Mouse (Mus musculus): ENCODE data around the gene Ncf1. TPM values are rescaled to one million over a fixed set of nuclear protein-coding genes. Genes with fewer than 3 reads are reported as not detected.

Ncf1 gene
- total RNA-seq (2021) (1 to 10 TPM; 8.9 to 9.2 TPM), polyA plus RNA-seq (2012; rRNA removed) (15.7 and 16.9 TPM in 2 replicates)
- long read RNA-seq, partial matches to known transcripts = 0 of 5 reads
- long read RNA-seq, other reads (novel, unspliced or antisense) = 0 of 5 reads

DNA sequence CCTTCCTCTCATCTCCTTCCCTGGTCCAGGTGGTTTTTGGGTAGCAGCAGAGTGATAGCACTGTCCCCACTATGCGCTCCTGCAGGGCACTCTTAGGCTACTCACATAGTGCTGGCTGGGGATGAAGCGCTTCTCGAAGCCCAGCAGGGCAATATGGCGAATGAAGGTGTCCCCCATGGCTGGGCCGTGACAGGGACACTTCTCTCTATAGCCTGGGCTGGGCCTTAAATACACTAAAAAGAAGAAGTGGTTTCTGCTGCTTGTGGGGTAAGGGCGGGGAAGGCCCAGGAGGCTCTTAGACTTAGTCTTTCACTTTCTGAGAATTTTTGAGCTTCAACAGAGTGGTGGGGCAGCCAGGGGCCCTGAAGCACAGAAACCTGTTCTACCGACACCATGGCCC is at the start of gene Ncf1:
Ncf1 (minus strand) TSS at position 235 of the 400 bp plus-strand sequence.
- DNase-seq = no peak

DNA sequence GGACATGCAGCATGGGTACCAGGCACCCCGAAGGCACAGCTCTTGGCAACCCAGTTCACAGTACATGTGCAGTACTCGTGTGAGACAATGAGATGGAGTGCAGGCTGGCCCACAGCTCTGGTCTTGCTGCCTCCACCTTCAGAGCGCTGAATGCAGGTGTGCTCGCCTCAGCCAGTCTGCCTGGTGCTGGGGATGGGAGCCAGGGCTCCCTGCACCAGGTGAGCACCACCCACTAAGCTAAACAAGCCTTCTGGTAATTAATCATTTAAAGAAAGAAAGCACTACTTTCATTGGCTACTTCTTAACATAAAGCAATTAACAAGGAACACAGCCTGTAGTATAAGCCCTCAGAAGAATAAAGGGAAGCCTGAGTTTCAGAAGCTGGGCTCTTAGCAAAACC is 47.7 kb upstream of the Ncf1 start:
- DNase-seq = no peak

DNA sequence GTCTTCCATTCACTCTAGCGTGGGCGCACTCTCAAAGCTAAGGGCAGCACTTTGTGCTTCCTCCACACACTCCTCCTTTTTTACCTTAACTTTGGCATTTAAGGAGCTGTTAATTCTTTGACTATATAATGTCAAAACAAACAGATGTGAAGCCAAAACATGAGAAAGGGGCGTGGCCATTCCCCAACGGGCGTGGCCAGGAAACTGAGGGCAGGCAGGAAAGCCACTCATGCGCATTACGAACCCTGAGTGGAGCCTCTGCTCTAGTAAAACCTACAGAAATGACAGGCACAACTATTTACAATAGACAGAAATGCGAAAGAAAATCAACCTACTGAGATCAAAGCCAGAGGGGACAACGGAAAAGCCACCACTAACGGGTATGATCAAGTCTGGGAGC is 46.1 kb upstream of the Ncf1 start:
- DNase-seq = no peak

DNA sequence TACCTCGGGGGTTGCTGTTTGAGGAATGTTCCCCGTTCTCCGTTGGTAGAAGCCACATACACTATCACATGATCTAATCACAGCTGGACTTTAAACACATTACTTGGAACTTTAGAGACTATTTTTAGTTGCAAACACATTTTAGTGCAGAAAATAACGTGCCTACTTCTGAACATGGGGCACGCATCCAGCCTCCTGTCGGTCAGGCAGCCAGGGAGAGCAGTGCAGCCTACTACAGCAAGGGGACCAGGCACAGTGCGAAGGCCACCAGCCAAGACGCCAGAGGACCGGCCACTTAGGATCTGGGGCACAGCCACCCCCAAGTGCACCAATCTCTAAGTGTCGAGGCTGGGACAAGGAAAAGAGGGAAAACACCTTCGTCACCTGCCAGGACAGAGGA is 45.6 kb upstream of the Ncf1 start:
- DNase-seq = no peak

DNA sequence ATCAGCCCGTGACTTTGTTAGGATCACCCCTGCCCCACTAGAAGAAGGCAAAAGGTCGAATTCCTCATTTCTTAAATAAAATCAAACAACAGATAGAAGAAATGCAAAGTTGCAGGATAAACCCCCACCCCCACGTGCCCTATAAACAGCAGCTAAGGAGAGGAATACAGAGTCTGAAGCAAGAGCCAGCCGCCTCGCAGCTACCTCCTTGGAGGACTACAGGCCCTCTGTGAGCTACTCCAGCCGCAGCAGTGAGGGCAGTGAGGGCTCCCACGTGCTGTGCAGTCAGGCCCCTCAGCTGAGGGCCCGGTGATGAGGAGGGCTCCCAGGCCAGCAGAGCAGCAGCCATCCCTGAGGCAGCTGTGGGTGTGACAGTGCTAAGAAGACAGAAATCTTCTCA is 44.3 kb upstream of the Ncf1 start:
- no peak for DNase-seq

DNA sequence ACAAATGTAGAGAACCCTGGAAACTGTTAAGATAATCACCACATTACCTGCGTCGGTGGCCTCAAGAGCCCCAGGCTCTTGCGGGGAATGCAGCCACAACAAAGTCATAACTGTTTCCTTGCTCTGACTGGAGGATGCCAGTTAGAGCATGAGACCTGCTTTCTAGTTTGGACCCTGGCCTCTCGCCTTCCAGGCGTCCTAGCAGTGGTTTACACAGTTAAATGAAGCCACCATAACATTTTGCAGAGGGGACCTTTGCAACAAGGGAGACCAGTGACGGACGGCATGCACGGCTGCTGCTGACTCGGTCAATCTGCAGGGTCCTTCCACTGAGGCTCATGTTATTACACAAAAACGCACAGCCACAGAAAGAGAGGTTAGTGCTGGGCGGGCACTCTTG is 43.3 kb upstream of the Ncf1 start:
- no peak for DNase-seq

DNA sequence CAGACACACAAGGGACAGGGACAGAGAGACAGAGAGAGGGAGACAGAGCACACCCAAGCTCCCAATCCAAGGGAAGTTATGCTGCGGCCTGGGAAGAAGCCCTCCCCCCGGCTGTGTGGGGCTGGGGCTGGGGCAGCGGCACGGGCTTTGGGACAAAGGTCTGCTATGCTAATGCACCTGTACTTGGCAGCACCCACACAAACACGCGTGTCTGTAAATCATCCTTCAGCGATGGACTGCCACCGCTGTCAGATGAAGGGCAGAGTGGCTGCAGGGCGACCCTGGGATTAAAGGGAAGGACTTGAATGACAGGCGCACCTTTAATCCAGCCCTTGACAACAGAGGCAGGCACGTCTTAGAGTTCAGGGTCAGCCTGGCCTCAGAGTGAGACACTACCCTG is 42.0 kb upstream of the Ncf1 start:
- DNase-seq = peak; percentile 23

DNA sequence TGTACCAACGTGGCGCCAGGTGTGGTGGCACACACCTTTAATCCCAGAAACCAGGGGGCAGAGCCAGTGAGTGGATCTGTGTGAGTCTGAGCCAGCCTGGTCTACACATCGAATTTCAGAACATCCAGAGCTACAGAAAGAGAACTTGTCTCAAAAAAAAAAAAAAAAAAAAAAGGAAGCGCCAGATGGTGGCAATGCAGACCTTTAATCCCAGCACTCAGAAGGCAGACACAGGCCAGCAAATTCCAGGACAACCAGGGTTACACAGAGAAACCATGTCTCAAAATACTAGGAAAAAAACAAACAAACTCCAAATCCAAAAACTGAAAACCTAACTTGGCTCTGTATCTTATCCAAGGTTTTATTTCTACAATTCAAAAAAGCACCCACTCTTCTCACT is 41.1 kb upstream of the Ncf1 start:
- DNase-seq = no peak

DNA sequence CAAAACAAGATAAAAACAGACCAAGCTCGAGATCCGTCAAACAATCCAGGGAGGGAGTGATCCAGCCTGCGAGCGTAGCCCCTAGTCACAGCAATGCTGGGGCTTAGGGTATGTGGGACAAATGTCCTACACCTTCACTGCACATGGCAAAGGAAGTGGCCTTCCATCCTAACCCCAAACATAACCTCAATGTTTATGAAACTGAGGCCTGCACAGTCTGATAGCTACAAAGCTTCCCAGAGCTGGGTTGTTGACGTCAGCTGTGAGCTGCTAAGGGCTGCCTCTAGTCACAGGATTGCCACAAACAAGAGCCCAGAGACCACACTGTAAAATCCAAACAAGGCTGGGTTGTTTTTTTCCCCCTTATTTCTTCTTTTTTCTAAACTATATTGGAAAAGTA is 40.3 kb upstream of the Ncf1 start:
- DNase-seq = no peak

DNA sequence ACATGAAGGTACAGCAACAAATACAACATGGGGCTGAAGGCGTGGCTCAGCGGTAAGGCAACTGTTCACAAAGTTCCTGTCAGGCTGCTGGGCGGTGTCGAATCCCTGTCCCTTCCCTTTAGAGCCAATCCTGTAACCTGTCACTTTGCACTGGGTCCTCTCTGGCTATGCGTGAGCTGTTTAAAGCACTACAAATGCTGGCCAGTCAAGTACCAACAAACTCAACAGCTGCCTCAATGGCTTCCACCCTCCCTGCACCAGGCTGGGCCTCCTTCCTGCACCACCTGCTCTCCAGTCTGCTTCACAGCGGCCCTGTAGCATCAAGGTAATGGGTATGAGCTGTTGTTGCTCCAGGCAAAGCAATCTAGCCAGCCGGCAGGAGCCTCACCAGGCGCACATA is 39.3 kb upstream of the Ncf1 start:
- DNase-seq = no peak

DNA sequence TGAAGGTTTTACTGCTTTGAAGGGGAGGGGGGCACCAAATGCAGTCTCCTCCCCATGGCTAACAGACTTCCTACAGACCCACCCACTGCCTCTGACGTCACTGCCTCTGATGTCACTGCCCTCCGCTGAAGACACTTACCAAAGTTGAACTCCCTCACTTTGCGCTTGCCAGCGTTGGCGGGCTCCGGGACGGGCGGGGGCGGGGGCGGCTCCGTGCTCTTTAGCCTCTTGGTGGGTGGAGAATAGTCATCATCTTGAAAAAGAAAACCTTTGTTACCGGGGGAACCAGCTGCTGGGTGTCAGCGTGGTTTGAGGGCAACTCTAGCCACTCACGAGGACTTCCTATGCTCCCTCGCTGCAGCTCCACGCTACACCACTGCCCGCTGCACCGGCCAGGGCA is 37.0 kb upstream of the Ncf1 start:
- no peak for DNase-seq

DNA sequence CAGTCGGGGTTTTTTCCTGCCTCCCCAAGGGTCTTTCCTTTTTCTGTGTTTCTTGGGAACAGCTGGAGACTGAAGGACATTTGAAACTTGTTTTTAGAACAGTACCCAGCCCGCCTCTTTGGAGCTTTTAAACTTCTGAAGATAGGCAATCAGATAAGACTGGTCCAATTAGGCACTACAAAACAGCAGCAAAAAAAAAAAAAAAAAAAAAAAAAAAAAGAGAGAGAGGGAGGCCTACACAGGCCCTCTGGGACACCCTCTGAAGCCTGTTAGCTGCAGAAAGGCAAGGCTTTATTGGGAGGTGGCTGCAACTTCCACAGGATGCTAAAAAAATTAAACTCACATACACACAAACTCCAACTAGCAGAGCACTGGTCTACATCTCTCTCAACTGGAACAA is 36.5 kb upstream of the Ncf1 start:
- DNase-seq = no peak

DNA sequence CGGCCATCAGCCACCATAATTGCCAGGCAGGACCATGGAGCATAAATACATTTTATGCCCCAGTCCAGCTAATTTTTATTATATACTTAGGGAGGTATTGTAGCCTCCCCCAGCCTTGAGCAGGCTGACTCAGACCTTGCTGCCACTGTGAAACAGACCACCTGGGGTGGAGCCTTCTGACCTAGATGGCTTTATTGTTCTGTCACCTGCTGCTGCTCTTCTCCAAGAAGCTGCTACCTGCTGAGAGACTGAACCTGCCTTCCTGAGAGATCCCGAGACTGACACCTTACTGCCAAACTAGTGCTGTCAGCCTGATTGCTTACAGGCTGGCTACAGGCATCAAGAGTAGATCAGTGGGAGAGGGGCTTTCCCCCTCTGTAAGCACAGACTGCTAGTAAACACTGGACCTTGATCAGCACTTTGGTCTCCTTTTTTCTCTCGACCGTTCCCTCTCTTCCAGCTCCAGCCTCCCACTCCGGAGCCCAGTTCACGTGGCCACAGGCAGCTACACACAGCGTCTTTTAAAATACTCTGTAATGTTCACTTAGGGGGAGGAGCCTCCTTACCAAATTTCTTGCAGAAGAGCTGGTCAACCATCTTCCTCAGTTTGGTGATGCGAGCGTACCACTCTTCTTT is 30.7 kb upstream of the Ncf1 start:
- no peak for DNase-seq

DNA sequence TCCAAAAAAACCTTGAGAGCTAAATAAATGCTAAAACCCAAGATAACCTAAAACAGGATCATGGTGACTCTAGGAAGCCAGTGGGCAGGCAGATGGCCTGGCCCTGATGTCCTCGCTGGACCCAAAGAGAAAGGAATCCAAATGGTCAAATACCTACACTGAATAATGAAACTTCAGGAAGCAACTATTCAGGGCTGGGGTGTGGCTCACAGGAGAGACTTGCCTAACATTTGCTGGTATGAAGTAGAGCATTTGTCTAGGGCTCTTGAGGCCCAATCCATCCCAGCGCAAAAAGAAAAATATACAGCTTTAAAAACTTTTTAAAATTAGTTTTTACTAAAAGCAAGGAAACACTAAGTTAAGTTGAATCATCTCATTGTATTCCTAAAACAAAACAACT is 29.5 kb upstream of the Ncf1 start:
- no peak for DNase-seq

DNA sequence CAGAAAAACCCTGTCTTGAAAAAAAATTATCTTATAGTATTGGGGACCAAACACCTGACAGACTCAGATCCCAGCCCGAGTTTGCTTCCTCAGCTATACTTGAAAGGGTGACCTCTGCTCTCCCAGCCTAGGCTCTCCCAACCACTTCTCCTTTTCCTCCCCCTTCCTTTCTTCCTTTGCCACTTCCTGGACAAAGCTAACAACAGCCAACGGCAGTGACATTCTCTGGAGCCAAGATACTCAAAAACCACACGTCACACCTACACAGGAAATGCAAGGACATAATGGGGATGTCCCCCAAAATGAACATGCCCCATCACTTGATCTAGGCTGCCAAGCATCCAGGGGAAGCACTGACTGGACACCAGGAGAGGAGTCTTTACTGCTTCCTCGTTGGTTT is 29.0 kb upstream of the Ncf1 start:
- no peak for DNase-seq

DNA sequence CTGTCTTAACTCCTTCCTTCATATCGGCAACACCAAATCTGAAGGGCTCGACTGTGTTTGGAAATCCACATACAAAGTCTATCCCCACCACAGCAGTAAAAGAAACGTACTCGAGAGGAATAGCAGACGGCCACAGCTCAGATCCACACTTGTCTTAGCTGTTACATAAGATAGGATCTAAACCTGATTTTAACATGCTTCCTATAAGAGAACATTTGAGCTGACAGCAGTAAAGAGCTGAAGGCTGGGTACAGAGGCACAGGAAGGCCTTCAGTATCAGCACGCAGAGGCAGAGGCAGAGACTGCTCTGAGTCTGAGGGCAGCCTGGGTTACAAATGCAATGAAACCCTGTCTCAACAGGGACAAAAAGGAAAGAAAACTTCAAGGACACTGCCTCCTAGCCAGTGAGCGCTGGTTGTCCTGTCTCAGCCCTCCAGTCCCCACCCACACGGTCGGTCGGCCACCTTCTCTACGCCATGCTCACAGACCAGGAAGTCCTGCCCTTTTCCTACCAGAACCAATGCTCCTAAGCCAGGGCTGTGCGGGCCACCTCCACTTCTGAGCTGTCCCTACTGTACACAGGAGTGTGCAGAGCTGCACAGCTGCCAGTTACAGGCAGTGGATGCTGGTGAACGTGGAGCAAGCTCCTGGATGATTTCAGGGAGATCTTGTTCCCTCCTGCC is 28.1 kb upstream of the Ncf1 start:
- no peak for DNase-seq

DNA sequence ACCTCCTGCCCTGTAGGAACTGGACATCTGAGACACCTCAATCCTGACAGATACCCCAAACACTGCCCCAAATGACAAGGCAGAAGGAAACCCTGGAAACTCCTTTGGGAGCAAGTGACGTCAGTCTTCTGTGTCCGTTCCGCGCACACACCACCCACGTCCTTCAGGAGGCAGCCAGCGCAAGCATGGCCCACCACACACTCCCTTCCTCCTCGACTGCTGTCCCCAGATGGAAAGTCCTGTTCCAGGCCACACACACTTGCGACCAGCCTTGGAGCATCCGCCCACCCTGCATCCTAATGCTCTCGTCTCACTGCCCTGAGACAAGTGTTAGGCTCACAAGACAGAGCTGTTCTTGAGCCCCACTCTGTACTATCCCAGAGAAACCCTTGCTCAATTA is 25.9 kb upstream of the Ncf1 start:
- no peak for DNase-seq

DNA sequence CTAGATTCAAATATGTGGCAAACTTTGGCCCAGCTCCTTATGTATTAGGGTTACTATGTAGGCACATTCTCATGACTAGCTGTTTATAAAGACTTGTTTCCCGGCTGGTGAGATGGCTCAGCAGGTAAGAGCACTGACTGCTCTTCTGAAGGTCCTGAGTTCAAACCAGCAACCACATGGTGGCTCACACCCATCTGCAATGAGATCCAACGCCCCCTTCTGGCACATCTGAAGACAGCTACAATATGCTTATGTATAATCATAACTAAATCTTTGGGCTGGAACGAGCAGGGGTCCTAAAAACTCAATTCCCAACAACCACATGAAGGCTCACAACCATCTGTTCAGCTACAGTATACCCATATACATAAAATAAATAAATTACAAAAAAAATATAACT is 24.4 kb upstream of the Ncf1 start:
- DNase-seq = no peak

DNA sequence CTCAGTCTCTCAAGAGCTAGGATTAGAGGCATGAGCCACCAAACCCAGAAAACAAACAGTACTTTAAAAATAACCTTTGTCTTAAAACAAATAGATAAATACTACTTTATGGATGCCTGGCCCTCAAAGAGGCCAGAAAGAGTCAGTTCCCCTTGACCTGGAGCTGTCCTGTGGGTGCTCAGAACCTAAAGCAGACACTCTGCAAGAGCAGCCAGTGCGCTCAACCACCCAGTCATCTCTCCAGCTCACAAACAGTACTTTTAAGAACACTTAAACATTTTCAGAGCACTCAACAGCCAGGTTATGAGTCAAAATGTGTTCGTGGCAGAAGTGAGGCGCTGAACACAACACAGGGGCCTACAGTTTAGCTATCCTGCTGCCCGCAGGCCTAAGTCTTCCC is 21.7 kb upstream of the Ncf1 start:
- no peak for DNase-seq

DNA sequence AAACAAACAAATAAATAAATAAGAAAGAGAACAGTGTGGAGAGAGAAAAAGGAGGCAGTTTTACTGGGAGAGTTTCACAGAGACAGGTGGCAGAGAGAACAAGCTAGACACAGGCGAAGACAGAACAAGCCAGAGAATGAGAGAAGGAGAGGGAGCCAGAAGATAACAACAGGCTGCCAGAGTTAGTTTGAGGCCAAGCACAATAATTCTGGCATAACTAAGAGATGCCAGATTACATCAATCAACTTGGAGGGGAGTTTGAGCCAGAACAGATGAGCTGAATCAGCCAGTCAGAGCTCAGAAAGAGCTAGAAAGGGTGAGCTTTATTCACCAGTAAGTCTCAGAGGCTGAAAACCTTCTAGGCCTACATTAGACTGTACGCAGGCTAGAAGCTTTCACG is 21.2 kb upstream of the Ncf1 start:
- DNase-seq = no peak

DNA sequence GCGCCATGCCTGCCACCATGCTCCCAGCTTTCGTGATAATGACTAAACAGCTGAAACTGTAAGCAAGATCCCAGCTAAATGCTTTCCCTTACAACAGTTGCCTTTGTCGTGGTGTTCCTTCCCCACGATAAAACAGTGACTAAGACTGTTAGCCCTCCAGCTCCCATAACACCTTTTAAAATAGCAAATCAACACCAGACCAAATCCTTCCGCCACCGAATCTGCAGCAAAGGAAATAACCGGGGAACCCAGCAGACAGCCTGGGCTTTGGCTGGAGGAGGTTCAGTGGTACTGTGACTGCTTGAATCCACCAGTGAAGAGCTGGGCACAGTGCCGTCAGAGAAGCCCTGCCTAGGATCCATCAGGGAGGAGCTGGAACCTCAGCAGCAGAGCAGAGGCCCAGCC is 19.8 kb upstream of the Ncf1 start:
- DNase-seq = no peak

DNA sequence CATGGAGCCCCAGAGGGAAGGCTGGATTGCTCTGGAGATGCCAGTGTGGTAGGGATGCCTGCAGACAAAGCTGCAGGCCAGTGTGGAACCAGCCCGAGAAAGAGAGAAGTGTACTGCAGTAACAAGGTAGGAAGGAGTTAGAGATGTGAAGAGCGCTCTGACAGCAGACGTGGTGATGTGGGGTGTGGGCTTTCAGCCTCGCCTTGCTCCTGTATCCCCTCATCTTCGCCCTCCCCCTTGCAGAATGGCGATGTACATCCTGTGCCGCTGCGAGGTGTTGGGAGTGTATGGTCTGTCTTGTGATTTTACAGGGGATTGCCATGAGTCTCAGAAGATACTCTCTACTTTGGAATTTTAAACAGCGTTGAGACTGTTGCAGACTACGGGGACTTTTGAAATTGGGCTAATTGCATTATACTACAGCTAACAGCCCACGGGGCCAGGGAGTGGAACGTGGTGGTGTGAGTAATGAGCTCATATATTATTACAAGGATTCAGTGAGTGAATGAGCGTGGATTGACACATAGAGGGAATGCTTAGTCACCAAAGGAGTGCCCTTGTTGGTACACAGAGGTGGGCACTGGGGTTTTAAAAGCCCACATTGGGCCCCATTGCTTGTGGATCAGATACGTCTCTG is 19.3 kb upstream of the Ncf1 start:
- no peak for DNase-seq

DNA sequence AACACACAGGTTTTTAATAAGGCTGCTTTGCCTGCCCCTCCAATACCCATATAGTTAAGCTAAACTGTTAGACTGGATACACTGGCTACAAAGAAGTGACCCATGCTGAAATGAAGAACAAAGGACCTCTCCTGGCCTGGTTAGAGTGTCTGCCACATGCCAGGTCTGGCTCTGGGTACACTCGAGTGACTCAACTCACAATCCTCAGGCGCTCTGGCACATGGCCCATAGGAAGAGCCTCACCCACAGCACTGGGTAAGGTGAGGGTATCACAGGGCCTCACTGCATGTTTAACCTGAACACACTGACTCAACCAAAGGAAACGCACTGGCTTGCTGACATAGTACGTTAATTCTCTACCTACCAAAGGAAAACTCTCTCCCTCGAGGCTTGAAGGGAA is 16.7 kb upstream of the Ncf1 start:
- peak; percentile 65 for DNase-seq

DNA sequence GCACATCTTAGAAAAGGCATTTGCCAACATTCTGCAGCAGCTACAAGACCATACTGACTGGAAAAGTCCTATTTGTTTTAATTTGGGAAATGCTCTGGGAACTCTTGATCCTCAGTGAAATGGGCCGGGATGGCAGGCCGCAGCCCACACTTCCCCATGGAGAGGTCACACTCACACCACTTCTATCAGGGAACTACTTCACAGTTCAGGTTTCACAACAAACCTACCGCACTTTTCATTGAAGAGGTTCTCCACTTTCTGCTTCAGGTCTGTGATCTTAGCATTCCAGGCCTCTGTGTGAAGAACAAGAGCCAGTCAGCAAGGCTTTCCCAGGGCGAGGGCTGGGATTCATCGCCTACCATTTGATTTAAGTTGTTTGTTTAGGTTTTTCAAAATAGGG is 15.5 kb upstream of the Ncf1 start:
- no peak for DNase-seq

Data from adrenal gland, adult 2 months (tissue).